Mouse (Mus musculus) neural tube, embryonic 13.5 days (tissue): ENCODE data around the gene Adh6a. TPM values are rescaled to one million over a fixed set of nuclear protein-coding genes. Genes with fewer than 3 reads are reported as not detected.
"Not testable (repeated sequence)": the region's sequence is repeated elsewhere in the genome, so short reads cannot be mapped to it uniquely, and the experiment has no call there.

Experiments
- ATAC-seq: fragments of 200-750 bp; cut with Nextera tagmentation; 2 replicates; pipeline ENCODE4 v1.8.0; 2017; ENCODE audit warnings: low read depth, mild to moderate bottlenecking, moderate TSS enrichment, moderate library complexity
- H3K27ac ChIP-seq: fragments of 300-500 bp; sonication (generic); replicated peaks from 2 replicates; pipeline ENCODE4 v1.5.1; 2015; ENCODE audit warnings: moderate library complexity, mild to moderate bottlenecking, inconsistent platforms
- H3K27me3 ChIP-seq: fragments of 300-500 bp; sonication (generic); 2 replicates; pipeline ENCODE4 v1.6.1; 2015; ENCODE audit warnings: mild to moderate bottlenecking, inconsistent platforms
- H3K36me3 ChIP-seq: fragments of 300-500 bp; sonication (generic); 2 replicates; pipeline ENCODE4 v1.6.1; 2015; ENCODE audit warnings: mild to moderate bottlenecking, inconsistent platforms
- H3K4me1 ChIP-seq: fragments of 300-500 bp; sonication (generic); replicated peaks from 2 replicates; pipeline ENCODE4 v1.6.1; 2015; ENCODE audit warnings: inconsistent platforms
- H3K4me2 ChIP-seq: fragments of 300-500 bp; sonication (generic); 2 replicates; pipeline ENCODE4 v1.6.1; 2015; ENCODE audit warnings: inconsistent platforms, mild to moderate bottlenecking, moderate library complexity
- H3K4me3 ChIP-seq: fragments of 300-500 bp; sonication (generic); 2 replicates; pipeline ENCODE4 v1.5.1; 2015; ENCODE audit warnings: mild to moderate bottlenecking, inconsistent platforms
- H3K9ac ChIP-seq: fragments of 300-500 bp; sonication (generic); 2 replicates; pipeline ENCODE4 v1.6.1; 2015; ENCODE audit warnings: moderate library complexity, mild to moderate bottlenecking, inconsistent platforms
- H3K9me3 ChIP-seq: fragments of 300-500 bp; sonication (generic); 2 replicates; pipeline ENCODE4 v1.6.1; 2016; ENCODE audit warnings: inconsistent platforms
- WGBS: fragments of 180-500 bp; shearing (Covaris S2); methylation state at CpG from one replicate; pipeline ENCODE4 v1.1.7; 2015; 5-methylcytosine and 5-hydroxymethylcytosine counted together
- polyA plus RNA-seq: library from polyadenylated mRNA; unstranded; fragments of >200 nt; fragmentation: Nextera tagmentation; extraction: Ambion mirVana; gene quantifications from 2 replicates; pipeline ENCODE4 v1.2.1, GENCODE M21; 2015

Adh6a gene
- polyA plus RNA-seq, 1 experiment from 2014 or later, result 0.14 TPM

DNA sequence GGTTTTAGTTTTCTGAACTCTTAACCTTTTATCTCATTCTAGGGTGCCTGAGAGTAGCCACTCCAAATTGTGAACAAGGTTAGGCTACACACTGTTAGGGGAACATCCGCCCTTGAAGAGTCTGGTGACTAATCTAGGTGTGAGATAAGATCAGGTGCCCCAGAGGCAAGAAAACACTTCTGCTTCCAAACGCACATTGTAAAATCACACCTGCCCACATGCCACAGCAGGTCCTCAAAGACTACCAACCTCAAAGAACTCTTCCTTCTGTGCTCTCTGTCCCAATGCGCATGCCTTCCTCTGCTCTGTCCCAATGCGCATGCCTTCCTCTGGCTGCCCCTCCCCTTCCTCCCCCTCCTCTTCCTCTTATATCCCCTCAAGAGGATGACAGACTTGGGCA, 21.2 kb downstream of the Adh6a start:
- WGBS, result 86% methylated on average over 4 of the region's 4 CpGs
- Histone ChIP-seq H3K9ac (no peak overlapping the region), H3K9me3 (no peaks in the 10 kb centered on the region), H3K36me3 (no peaks in the 10 kb centered on the region), H3K27me3 (no peaks in the 10 kb centered on the region), H3K4me2 (no peak overlapping the region), H3K4me1 (no peaks in the 10 kb centered on the region), H3K27ac (no peak overlapping the region), H3K4me3 (no peak overlapping the region)
- no peak for ATAC-seq

DNA sequence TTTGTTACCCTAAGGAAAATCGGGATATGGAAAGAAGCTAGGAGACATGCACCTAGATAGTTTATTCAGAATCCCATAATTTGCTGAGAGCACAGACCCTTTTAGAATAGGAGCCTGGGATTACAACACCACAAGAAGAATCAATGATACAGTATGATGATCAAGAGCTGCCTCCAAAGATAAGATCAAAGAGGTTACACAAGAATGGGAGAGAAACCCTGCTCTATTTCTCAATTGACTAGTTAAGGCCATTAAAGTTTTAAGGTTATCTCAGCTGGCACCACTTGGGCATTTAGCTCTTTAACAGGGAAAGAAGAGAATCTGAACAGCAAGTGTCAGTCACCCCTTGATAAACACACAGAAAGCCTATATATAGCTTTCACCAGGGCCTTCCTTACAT, 22.5 kb downstream of the Adh6a start:
- 96% methylated on average over 1 of the region's 1 CpGs for WGBS

DNA sequence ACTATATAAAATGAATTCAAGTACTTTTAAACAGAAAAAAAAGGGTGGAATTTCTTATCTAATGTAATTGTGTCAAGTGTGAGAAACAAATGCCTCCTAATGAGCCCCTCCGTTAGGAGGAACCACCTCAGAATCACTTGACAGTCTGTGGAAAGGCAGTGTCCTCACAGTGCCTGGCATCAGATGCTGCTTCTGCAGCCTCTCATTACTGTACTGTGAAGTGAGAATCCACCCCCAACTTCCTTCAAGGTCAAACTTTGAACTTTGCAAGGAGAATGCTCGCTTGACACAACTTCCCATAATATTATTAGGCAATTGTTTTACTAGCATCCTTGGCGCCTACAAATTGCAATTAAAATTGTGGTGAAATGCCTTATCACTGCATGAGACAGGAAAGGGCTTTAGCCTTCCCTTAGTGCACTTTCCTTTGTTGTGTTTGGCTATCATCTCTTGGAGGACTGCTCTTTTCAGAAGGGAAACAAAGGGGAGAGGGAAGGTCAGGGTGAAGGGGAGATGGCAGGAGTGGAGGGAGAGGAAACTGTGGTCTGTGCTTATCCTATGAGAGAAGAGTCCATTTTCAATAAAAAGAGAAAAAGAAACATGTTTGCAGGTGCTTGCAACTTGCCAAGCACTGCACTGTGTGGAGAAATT, 23.1 kb downstream of the Adh6a start:
- H3K4me3 ChIP-seq, result no peak overlapping the region
- no peak overlapping the region for H3K27ac ChIP-seq
- no peak overlapping the region for H3K9ac ChIP-seq
- ATAC-seq, result no peak
- no peaks in the 10 kb centered on the region for H3K27me3 ChIP-seq
- H3K4me1 ChIP-seq, result no peaks in the 10 kb centered on the region
- no peaks in the 10 kb centered on the region for H3K9me3 ChIP-seq
- H3K36me3 ChIP-seq, result no peaks in the 10 kb centered on the region
- H3K4me2 ChIP-seq, result no peak overlapping the region
- WGBS, result 67% methylated on average over 3 of the region's 3 CpGs

More for the DNA sequence above, 22.5 kb downstream of the Adh6a start:
- Histone ChIP-seq H3K4me3 (no peak overlapping the region), H3K9me3 (no peaks in the 10 kb centered on the region), H3K4me1 (no peaks in the 10 kb centered on the region), H3K27me3 (no peaks in the 10 kb centered on the region), H3K4me2 (no peak overlapping the region), H3K9ac (no peak overlapping the region), H3K36me3 (no peaks in the 10 kb centered on the region), H3K27ac (no peak overlapping the region)
- ATAC-seq, result no peak

DNA sequence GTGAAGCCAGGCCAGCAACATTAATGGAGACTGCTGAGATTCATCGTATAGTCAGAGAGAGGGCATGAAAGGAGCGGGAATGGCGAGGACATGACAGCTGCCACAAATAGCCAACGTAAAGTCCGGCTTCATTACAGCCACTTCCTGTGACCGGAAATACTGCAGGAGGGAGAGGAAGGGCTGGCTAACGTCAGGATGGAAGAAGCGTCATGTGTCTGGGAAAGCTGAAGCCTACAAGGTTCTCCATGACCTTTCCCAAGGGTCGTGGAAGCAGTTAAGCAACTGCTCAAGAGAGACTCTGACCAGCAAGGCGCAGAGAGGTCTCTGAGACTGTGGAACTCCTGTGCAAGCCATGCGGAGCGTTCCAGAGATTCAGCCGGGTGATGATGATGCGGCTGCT, 28.4 kb downstream of the Adh6a start, which contains the start of gene Adh6b:
Gene Adh6b (plus strand): TSS at position 305 of the 400 bp plus-strand sequence.
- H3K36me3 ChIP-seq, result no peaks in the 10 kb centered on the region

DNA sequence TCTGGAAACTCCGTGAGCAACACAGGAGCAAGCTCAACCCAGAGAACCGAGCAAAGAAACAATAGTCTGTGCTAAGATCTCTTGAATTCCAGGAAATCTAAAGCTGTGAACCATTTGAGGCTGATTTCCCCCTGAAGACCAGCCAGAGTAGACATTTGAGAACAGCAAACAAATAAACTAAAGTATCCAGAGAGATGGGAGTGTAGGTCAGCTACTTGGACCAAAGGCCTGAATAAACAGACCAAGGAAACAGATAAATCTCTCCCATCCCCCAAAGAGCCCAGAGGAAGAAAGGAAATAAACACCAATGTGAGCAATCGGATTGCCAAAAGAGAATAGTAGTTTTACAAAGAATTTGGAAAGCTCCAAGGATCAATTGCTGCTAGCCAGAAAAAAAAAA, 34.0 kb downstream of the Adh6a start:
- no peak overlapping the region for H3K27ac ChIP-seq
- WGBS, result 62% methylated on average over 3 of the region's 3 CpGs

More for the DNA sequence above, 28.4 kb downstream of the Adh6a start, which contains the start of gene Adh6b:
- Histone ChIP-seq H3K27ac (no peak within 1 kb of the TSS), H3K4me2 (no peak within 1 kb of the TSS), H3K4me1 (no peaks in the 10 kb centered on the region), H3K9ac (no peak within 1 kb of the TSS), H3K4me3 (no peak within 1 kb of the TSS), H3K9me3 (no peaks in the 10 kb centered on the region), H3K27me3 (no peaks in the 10 kb centered on the region)
- no peak for ATAC-seq
- 87% methylated on average over 14 of the region's 14 CpGs for WGBS

DNA sequence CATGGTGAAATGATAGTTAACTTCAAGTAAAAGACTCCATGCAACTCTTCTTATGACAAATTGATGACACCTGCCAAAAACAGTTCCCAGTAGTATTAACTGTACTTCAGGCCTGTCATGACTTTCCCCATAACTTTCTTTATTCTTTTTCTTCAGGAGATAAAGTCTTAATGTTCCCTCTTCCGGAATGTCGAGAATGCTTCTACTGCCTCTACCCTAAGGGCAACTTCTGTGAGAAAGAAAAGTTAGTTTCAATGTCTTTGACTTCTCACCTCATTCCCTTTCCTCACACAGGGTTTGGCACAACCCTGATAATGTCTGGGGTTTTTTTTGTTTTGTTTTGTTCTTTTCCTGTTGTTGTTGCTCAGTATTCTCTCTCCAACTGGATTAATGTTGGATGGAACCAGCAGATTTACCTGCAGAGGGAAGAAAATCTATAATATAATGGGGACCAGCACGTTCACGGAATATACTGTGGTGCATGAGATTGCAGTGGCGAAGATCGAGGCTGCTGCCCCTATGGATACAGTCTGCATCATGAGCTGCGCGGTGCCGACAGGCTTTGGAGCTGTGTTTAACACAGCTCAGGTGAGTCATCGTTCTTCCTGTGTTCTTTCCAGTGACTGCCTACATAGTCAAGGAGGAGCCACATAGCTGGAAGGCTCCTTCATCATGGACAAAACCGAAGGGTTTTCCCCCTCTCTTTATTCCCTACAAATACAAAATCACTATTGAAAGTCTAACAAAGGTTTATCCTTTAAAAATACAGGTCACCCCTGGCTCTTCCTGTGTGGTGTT, 39.1 kb downstream of the Adh6a start:
- H3K4me3 ChIP-seq, result no peak overlapping the region
- no peak overlapping the region for H3K4me2 ChIP-seq
- H3K27ac ChIP-seq, result no peak overlapping the region
- H3K36me3 ChIP-seq, result no peaks in the 10 kb centered on the region
- no peaks in the 10 kb centered on the region for H3K4me1 ChIP-seq
- no peak overlapping the region for H3K9ac ChIP-seq
- no peak for ATAC-seq
- H3K9me3 ChIP-seq, result no peaks in the 10 kb centered on the region
- H3K27me3 ChIP-seq, result no peaks in the 10 kb centered on the region
- WGBS, result 95% methylated on average over 11 of the region's 11 CpGs

More for the DNA sequence above, 34.0 kb downstream of the Adh6a start:
- no peaks in the 10 kb centered on the region for H3K9me3 ChIP-seq
- ATAC-seq, result no peak
- no peaks in the 10 kb centered on the region for H3K36me3 ChIP-seq
- no peak overlapping the region for H3K9ac ChIP-seq
- H3K4me1 ChIP-seq, result no peaks in the 10 kb centered on the region
- H3K4me2 ChIP-seq, result no peak overlapping the region
- no peak overlapping the region for H3K4me3 ChIP-seq
- H3K27me3 ChIP-seq, result no peaks in the 10 kb centered on the region

DNA sequence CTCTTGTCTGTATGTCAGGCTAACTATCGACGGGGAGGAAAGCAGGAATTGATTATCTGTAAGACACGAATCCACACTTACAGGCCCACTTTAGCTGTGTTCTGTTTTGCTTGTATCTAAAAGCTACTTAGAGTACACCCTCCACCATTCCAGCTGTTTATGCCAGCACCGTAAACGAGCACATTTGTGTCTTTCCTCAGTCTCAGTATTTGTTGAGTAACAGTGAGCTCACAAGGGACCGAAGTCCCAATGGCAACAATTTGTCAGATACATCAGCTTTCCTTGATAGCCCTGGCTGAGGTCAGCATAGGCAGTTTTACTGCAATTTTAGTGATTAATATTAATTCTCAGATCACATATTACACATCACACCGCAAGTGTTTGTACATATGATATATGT, 45.8 kb downstream of the Adh6a start:
- Histone ChIP-seq H3K4me3 (no peak overlapping the region), H3K27ac (no peak overlapping the region), H3K4me2 (no peak overlapping the region), H3K9ac (no peak overlapping the region), H3K27me3 (no peaks in the 10 kb centered on the region), H3K36me3 (no peaks in the 10 kb centered on the region), H3K9me3 (no peaks in the 10 kb centered on the region), H3K4me1 (no peaks in the 10 kb centered on the region)
- ATAC-seq, result no peak
- 88% methylated on average over 7 of the region's 7 CpGs for WGBS

DNA sequence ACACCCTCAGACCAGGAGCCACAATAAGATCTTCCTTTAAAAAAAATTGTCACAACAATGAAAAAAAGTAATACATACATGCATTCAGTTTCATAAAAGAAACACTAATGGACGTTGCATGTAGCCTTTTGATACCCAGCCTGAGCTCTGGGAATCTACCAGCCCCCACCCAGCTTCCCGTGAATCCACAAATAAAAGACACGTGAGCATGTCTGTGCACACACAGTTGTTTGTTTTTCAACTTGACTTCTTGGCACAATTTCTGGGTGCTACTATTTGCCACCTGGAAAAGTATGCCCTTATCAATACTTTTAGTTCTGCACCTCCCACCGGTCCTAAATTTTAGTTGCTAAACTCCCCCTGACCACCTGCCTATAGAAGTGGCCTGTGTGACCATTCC, 47.6 kb downstream of the Adh6a start:
- no peak overlapping the region for H3K9ac ChIP-seq
- H3K27ac ChIP-seq, result no peak overlapping the region
- no peaks in the 10 kb centered on the region for H3K36me3 ChIP-seq
- WGBS, result 89% methylated on average over 4 of the region's 4 CpGs
- H3K9me3 ChIP-seq, result no peaks in the 10 kb centered on the region
- H3K4me3 ChIP-seq, result no peak overlapping the region
- no peaks in the 10 kb centered on the region for H3K27me3 ChIP-seq
- H3K4me2 ChIP-seq, result no peak overlapping the region
- no peaks in the 10 kb centered on the region for H3K4me1 ChIP-seq
- no peak for ATAC-seq

DNA sequence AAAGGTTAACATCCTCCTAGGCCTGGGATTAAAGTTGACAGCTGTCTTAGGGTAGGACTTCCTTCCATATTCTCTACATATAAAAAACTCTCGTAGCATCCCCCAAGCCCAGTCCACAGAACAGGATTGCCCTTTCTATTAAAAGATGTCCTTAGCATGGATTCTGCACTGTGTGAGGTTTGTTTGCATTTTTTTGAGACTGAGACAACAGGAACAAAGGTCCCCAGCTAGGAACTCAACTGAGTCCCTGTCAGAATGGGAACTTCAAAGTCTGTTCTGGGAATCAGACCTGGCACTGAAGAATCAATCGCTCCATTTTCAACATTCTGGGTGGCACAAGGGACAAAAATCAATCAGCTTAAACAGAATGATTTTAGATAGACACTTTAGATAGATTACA, 49.8 kb downstream of the Adh6a start:
- no peaks in the 10 kb centered on the region for H3K27me3 ChIP-seq
- no peak overlapping the region for H3K4me2 ChIP-seq
- WGBS, result 81% methylated on average over 2 of the region's 2 CpGs
- no peak overlapping the region for H3K27ac ChIP-seq
- ATAC-seq, result no peak
- no peaks in the 10 kb centered on the region for H3K36me3 ChIP-seq
- no peak overlapping the region for H3K4me3 ChIP-seq
- no peaks in the 10 kb centered on the region for H3K9me3 ChIP-seq
- no peaks in the 10 kb centered on the region for H3K4me1 ChIP-seq
- H3K9ac ChIP-seq, result no peak overlapping the region

DNA sequence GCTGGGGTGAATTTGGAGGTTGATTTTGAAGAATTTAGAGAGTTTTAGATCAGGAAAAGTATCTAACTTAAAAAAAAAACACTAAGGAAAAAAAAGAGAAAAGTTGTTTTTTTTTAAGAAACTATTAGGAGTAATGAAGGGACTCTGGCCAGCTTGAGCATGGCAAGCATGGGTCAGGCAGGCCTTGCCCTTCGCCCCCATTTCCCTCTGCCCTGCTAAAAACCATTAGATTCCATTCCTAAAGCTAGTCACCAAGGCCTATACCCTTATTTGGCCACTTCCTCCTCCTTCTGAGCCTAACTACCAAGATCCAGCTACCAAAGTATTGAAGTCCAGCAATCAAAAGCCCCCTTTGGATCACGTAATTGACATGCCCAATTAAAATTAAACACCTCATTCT, 53.1 kb downstream of the Adh6a start:
- Histone ChIP-seq H3K9ac (no peak overlapping the region), H3K4me1 (no peaks in the 10 kb centered on the region), H3K36me3 (no peaks in the 10 kb centered on the region), H3K4me3 (no peak overlapping the region), H3K9me3 (no peaks in the 10 kb centered on the region), H3K27me3 (no peaks in the 10 kb centered on the region), H3K4me2 (no peak overlapping the region), H3K27ac (no peak overlapping the region)
- ATAC-seq, result no peak
- 85% methylated on average over 2 of the region's 2 CpGs for WGBS

DNA sequence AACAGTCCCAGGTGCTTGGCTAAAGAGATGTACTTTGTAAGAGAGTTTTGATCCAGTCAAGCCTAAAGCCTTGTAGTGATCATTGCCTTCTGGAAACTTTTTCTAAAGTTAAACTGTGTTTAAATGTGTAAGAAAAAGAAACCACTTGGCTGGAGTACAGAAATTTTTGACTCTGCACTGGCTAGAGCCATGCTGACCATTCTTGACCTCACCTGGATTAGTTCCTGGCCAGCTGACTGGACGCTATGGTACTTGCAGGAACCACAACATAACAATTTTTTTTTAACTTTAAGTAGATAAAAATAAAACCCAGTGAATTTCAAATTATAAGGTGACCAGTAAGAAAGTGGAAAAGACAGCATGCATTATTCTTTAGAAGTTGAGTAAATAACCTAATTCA, 56.5 kb downstream of the Adh6a start:
- 100% methylated on average over 1 of the region's 1 CpGs for WGBS
- Histone ChIP-seq H3K4me1 (no peaks in the 10 kb centered on the region), H3K27ac (no peak overlapping the region), H3K9me3 (no peaks in the 10 kb centered on the region), H3K36me3 (no peaks in the 10 kb centered on the region), H3K4me3 (no peak overlapping the region), H3K4me2 (no peak overlapping the region), H3K27me3 (no peaks in the 10 kb centered on the region), H3K9ac (no peak overlapping the region)
- no peak for ATAC-seq

DNA sequence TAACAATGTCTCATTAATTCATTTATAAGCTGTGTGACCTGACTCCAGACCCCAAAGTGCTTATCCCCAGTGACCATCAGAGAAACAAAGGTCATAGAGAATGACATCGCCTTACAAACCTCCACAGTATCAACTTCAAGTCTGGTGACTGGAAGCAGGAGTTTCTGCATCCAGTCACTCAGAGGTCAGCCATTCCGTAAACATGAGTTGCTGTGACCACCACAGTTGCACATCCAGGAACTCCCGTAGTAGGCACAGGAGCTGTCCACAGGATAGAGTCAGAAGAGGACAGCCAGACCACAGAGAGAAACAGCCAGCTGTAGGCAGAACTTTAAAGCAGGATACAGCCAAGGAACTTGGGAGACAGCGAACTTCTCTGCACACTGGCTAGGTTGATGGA, 57.2 kb downstream of the Adh6a start:
- not testable (repeated sequence) for H3K4me3 ChIP-seq, H3K9ac ChIP-seq, H3K4me1 ChIP-seq, H3K36me3 ChIP-seq, H3K4me2 ChIP-seq, H3K27ac ChIP-seq, ATAC-seq, H3K9me3 ChIP-seq, H3K27me3 ChIP-seq
- WGBS, result 79% methylated on average over 4 of the region's 4 CpGs
